Mouse (Mus musculus): ENCODE results near the gene Gcm1.
A peak's percentile ranks its signal among the peaks of the same experiment; 100 is the strongest.

Gcm1 gene

GRCm38 (mm10) chr9:78103965-78104560 lies 52.3 kb downstream of the Gcm1 start:
- DNase-seq: no peak

- DNase-seq: no peak
Measured at GRCm38 (mm10) chr9:78104973-78105372, 53.2 kb downstream of the Gcm1 start.

- no peak for DNase-seq
Measured at GRCm38 (mm10) chr9:78105501-78105932, 53.8 kb downstream of the Gcm1 start.

DNA sequence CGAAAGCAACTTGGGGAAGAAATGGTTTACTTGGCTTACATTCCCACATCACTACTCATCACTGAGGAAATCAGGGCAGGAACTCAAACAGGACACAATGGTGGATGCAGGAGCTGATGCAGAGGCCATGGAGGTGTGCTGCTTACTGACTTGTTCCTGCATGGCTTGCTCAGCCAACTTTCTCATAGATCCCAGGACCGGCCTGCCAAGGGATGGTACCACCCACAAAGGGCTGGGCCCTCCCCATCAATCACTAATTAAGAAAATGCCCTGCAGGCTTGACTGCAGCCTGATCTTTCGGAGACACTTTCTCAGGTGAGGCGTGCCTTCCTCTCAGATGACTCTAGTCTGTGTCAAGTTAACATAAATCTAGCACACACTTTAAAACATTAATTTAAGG lies 55.1 kb downstream of the Gcm1 start:
- DNase-seq: no peak

DNA sequence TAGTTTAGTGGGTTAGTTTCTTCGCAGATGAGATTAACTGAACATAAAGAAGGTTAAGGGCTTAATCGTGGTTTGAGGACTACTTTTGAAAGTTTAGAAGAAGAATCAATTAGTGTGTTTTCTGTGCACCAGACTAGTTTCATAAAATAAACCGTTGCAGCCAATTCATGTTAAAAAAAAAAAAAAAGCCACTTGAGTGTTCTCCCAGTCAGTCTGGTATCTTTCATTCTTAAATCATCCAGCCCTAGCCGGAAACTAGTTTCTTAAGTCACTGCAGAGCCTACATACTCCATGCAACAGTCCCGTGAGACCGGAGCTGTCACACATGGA lies 55.8 kb downstream of the Gcm1 start:
- no peak for DNase-seq

DNA sequence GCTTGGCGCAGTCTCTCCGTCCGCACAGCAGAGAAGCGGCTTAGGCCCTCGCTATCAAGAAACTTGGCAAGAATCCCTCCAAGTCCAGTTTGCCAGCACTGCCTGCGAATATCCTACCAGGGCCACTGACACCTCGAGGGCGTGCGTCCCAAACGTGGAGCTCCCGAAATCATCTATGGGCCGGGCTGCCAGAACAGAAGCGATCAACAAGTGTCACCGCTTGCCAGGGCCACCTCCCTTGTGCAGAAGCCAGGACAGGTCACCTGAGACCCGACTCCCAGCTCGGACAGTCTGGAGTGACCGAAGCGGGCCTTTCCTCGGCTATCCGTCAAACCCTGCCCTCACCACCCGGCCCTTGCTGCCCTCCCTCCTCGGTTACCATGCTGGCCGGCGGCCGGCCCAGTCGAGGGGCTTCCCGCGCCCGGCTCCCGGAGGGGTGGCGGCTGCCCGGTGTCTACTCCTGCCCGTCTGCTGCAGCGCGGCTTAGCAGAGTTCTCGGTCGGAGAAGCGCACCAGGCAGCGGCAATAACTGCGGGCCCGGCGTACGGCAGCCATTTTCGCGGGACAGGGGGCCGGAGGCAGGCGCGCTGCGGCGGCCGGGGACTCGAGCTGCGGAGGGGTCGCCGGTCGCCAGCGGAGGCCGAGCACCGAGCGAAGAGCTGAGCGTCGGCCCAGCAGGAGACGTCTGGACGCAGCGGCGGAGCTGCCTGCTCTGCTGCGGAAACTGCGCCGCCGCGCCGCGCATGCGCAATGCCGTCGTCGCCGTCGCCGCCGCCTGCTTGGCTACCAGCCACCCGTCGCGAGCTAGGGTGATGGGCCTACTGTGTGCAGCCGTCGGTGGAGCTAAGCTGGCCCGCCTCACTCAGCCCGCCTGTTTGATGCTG lies 56.4 kb downstream of the Gcm1 start:
- peak; percentile 87 to 92 for DNase-seq

- DNase-seq: peak; percentile 88 to 92
Measured at GRCm38 (mm10) chr9:78108796-78109239, 57.1 kb downstream of the Gcm1 start, which contains the start of the genes Fbxo9 and Ick. Gene Fbxo9 (minus strand): TSS chr9:78109065. Gene Ick (plus strand): TSS chr9:78109192.

DNA sequence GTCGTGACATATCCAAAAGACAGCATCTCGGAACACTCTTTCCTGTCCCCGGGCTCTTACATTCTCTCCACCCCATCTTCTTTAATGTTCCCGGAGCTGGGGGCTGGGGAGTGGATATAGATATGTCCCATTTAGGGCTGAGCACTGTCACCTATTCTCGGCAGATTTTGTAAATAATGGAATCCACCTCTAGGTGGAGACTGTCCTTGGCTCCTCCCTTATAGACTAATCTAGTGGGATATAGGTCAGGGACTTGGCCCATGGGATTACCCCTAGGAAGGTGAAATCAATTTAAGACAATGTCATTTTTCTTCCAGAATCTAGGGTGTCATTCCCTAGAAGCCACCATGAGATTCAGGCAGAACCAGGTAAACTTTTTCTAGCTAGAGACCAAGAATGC lies 57.9 kb downstream of the Gcm1 start:
- DNase-seq: peak; percentile 40 to 50

- DNase-seq: no peak
Measured at GRCm38 (mm10) chr9:78111456-78111855, 59.7 kb downstream of the Gcm1 start.

- DNase-seq: peak; percentile 96 to 97
Measured at GRCm38 (mm10) chr9:78112770-78113537, 61.2 kb downstream of the Gcm1 start.

DNA sequence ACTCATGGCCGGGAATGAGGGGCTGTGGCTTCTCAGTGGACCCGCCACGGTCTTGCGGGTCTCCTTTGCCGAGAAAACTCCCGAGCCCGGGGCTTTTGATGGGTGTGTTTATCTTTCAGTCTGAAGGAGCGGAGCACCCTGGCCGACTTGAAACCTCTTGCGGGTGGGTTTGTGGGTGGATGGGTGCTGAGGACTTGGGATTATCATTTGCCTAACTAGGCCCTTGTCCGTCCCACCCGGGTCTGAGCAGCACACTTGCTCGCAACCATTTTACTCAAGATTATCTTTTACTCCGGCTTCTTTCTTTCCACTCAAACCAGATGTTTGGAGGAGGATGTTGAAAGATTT lies 61.8 kb downstream of the Gcm1 start:
- no peak for DNase-seq
